Mouse (Mus musculus) hindbrain, embryonic 14.5 days (tissue): ENCODE measurements at regions not wholly inside any gene's neighbourhood (a gene's known extent, or its start where the extent isn't known, plus 50 kb on each side); places are given as distances from the start of the nearest gene placed in this dataset.

Experiments used
- ATAC-seq: fragments of 200-750 bp; cut with Nextera tagmentation; 2 replicates; pipeline ENCODE4 v1.8.0; 2017; ENCODE audit warnings: moderate number of reproducible peaks, mild to moderate bottlenecking, moderate TSS enrichment, moderate library complexity; ENCODE audit not compliant: low FRiP score
- DNase-seq: peaks from one replicate; pipeline ENCODE4 v3.0.0-alpha.2; 2015; ENCODE audit warnings: low spot score
- H3K27ac ChIP-seq: fragments of 300-500 bp; sonication (generic); 2 replicates; pipeline ENCODE4 v1.5.1; 2014; ENCODE audit warnings: mild to moderate bottlenecking, moderate library complexity
- H3K27me3 ChIP-seq: fragments of 300-500 bp; sonication (generic); 2 replicates; pipeline ENCODE4 v1.6.1; 2014; ENCODE audit warnings: mild to moderate bottlenecking, low read length, mixed read lengths; ENCODE audit not compliant: control insufficient read depth, insufficient read depth
- H3K36me3 ChIP-seq: fragments of 300-500 bp; sonication (generic); replicated peaks from 2 replicates; pipeline ENCODE4 v1.6.1; 2014; ENCODE audit not compliant: control insufficient read depth, insufficient read depth
- H3K4me1 ChIP-seq: fragments of 300-500 bp; sonication (generic); replicated peaks from 2 replicates; pipeline ENCODE4 v1.6.1; 2014; ENCODE audit warnings: antibody characterized with exemption, low read length, mixed read lengths; ENCODE audit not compliant: control insufficient read depth, insufficient read depth
- H3K4me2 ChIP-seq: fragments of 300-500 bp; sonication (generic); replicated peaks from 2 replicates; pipeline ENCODE4 v1.6.1; 2014; ENCODE audit warnings: mild to moderate bottlenecking, moderate library complexity
- H3K4me3 ChIP-seq: fragments of 300-500 bp; sonication (generic); replicated peaks from 2 replicates; pipeline ENCODE4 v1.5.1; 2014; ENCODE audit warnings: mild to moderate bottlenecking, low read length
- H3K9ac ChIP-seq: fragments of 300-500 bp; sonication (generic); 2 replicates; pipeline ENCODE4 v1.6.1; 2014
- H3K9me3 ChIP-seq: fragments of 300-500 bp; sonication (generic); 2 replicates; pipeline ENCODE4 v1.6.1; 2016; ENCODE audit warnings: low read length; ENCODE audit not compliant: control insufficient read depth
- WGBS: fragments of 180-500 bp; shearing (Covaris S2); extraction: QIAGEN DNeasy Blood & Tissue Kit; methylation state at CpG from one replicate; pipeline ENCODE4 v1.1.7; 2014; 5-methylcytosine and 5-hydroxymethylcytosine counted together

DNA sequence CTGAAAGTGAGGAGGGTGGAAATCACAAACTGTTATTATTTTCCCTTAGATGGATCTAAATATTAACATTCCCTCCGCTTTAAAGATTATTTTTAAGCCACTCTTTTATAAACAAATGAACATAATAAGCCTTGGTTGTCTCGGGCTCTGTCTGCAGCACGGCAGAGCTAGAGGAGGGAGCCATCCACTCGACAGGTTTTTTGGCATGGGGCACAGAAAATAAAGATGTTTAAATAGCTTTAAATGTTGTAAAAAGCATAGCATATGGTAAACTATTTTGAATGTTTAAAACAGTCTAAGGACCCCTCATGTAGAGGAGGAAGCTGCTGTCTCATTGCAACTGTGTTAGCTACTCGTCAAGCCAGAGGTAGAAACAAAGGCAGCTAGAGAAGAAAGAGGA, 338.4 kb downstream of the Kcnrg start:
- H3K4me3 ChIP-seq = no peak overlapping the region
- H3K4me1 ChIP-seq = peaks cover 22% of the 10 kb centered on the region; the same call in 1 of the 2 replicates
- no peaks in the 10 kb centered on the region for H3K36me3 ChIP-seq
- 29% methylated on average over 5 of the region's 5 CpGs for WGBS
- ATAC-seq = no peak
- no peak overlapping the region for H3K4me2 ChIP-seq
- no peak for DNase-seq
- H3K9ac ChIP-seq = no peak overlapping the region
- no peak overlapping the region for H3K27ac ChIP-seq
- no peaks in the 10 kb centered on the region for H3K27me3 ChIP-seq
- H3K9me3 ChIP-seq = no peaks in the 10 kb centered on the region

DNA sequence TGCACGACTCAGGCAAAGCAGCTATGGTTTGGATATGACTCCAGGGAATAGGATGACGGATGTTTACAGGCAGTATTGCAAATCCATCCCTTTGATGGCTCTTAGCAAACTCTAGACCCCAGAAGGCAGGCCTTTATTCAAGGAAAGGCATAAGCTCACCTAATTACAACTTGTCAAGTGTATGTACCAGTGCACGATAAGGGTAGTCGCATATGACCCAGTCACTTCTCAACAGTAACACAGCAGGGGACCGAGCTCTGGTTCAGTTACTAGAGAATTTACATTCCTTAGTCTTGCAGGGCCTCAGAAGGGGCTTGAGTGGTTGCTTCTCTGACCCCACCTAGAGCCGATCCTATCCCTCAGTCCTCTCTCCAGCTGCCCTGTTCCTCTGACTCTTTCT, 342.2 kb downstream of the Kcnrg start:
- no peaks in the 10 kb centered on the region for H3K36me3 ChIP-seq
- no peak overlapping the region; the same call in 1 of the 2 replicates for H3K27ac ChIP-seq
- no peak overlapping the region for H3K9ac ChIP-seq
- H3K4me1 ChIP-seq = peaks cover 22% of the 10 kb centered on the region; the same call in 1 of the 2 replicates
- H3K4me3 ChIP-seq = no peak overlapping the region
- no peak for DNase-seq
- no peaks in the 10 kb centered on the region for H3K9me3 ChIP-seq
- no peak for ATAC-seq
- 45% methylated on average over 6 of the region's 6 CpGs for WGBS
- no peak overlapping the region for H3K4me2 ChIP-seq
- no peaks in the 10 kb centered on the region for H3K27me3 ChIP-seq

DNA sequence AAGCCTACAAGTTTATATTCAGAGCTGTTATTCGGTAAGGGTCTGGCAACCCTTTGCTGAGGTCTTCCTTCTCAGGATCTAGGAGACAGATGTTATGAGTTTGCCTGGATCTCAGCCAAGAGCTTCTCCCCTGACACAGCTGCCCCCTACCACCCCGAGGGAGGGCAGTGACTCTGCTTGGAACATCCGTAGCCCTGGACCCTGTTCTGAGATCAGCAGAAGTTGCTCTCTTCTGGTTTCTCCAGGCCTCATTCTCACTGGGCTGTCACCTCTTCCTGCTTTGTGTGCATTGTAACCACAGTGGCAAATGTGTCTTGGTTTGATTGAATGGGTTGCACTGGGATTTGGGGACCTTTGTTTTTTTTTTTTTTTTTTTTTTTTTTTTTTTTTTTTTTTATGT, 342.4 kb upstream of the Rnaseh2b start:
- 52% methylated on average over 3 of the region's 3 CpGs for WGBS
- ATAC-seq = no peak

DNA sequence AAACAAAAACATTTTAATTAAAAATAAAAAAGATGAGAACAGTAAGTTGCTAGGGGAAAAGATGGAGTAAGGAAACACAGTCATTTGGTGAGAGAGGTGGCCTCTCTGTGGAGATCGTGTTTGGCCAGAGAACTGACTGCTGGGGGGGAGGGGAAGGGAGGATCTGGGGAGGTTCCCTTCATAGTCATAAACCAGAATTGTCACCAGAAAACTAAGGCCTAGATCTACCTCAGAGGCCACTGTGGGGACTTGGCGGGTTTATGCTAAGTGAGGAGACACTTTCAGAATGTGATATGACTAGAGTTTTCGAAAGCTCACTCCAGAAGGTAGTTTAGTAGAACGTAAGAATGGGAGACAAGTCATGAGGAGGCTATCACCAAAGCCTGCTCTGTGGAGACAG, 339.4 kb upstream of the Rnaseh2b start:
- WGBS = 92% methylated on average over 4 of the region's 4 CpGs
- Histone ChIP-seq H3K27ac (no peak overlapping the region), H3K27me3 (no peaks in the 10 kb centered on the region), H3K4me1 (peaks cover 17% of the 10 kb centered on the region; the same call in 1 of the 2 replicates), H3K9me3 (no peaks in the 10 kb centered on the region), H3K4me2 (no peak overlapping the region), H3K36me3 (no peaks in the 10 kb centered on the region), H3K9ac (no peak overlapping the region), H3K4me3 (no peak overlapping the region)
- DNase-seq (no peak), ATAC-seq (no peak)

More for the DNA sequence above, 342.4 kb upstream of the Rnaseh2b start:
- Histone ChIP-seq H3K27ac (no peak overlapping the region), H3K27me3 (no peaks in the 10 kb centered on the region), H3K4me3 (no peak overlapping the region), H3K9me3 (no peaks in the 10 kb centered on the region), H3K4me2 (no peak overlapping the region), H3K4me1 (peaks cover 22% of the 10 kb centered on the region; the same call in 1 of the 2 replicates), H3K9ac (no peak overlapping the region), H3K36me3 (no peaks in the 10 kb centered on the region)
- DNase-seq = no peak

DNA sequence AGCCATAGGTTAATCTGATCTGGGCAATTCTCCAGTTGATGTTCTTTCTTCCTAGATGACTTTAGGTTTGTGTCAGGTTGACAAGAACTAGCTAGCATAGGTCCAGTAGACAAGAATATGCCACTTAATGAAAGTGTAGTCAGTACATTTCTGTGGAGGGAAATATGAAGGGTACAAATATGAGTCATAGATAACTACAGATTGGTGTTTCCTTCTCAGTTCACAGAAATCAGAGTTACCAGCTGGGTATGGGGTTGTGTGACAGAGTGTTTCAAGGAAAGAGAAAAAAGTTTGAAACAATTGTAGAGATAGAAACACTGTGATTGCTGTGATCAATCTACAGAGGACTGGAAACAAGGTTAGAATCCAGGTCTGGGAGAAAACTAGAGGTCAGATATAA, 337.0 kb upstream of the Rnaseh2b start:
- Histone ChIP-seq H3K4me3 (no peak overlapping the region), H3K4me1 (no peaks in the 10 kb centered on the region), H3K36me3 (no peaks in the 10 kb centered on the region), H3K9ac (no peak overlapping the region), H3K9me3 (no peaks in the 10 kb centered on the region), H3K4me2 (no peak overlapping the region), H3K27me3 (no peaks in the 10 kb centered on the region), H3K27ac (no peak overlapping the region)
- DNase-seq (no peak), ATAC-seq (no peak)

DNA sequence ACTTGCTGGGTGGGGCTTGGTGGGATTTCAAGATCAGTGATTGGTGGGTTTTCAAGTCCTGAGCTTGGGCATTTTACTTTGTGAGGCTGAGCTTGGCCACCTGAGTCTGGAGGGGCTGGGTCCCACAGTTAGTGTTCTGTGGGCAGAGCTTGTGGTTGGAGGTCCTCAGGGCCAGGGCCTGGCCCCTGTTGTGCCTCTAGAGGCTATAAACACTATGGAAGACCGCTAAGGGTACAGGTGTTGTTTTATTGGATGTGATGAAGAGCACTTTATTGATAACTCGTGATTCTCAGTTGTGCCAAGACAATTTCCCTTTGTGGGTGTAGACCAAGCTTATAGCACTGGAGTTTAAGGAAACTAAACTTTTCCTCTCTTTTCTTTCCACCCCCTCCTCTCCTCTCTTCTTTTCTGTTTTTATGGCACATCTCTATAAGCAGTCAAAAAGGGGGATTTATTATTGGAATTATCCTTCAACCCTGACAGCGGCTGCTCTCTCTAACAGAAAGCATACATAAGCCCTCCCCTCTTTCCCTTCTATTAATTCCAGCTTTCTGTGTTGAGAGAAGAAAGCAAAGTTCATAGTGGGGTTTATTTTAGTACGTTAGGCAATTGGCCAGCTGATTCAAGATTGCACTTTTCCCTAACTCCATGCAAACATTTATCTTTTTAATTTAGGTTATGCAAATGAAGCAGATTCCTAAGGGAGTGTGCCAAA, 332.0 kb upstream of the Rnaseh2b start:
- Histone ChIP-seq H3K4me2 (no peak overlapping the region), H3K36me3 (no peaks in the 10 kb centered on the region), H3K4me3 (no peak overlapping the region), H3K9me3 (no peaks in the 10 kb centered on the region), H3K27me3 (no peaks in the 10 kb centered on the region), H3K9ac (no peak overlapping the region), H3K4me1 (no peaks in the 10 kb centered on the region), H3K27ac (no peak overlapping the region)
- WGBS = 78% methylated on average over 4 of the region's 4 CpGs
- DNase-seq (no peak), ATAC-seq (no peak)

DNA sequence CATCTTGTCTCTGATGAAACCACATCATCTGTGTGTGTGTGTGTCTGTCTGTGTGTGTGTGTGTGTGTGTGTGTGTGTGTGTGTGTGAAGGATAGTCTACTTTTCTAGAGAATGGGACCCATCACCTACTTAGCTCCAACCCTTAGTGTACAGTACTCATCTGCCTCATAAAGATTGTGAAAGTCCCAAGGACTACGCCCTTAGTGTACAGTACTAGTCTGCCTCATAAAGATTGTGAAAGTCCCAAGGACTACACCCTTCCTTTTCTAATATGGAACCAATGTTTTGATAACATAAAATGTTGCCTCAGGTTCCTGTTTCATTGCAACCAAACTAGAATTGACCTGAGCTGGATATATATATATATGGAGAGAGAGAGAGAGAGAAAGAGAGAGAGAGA, 323.9 kb upstream of the Rnaseh2b start:
- WGBS = 100% methylated on average over 1 of the region's 1 CpGs
- ATAC-seq = no peak
- H3K27ac ChIP-seq = no peak overlapping the region
- no peaks in the 10 kb centered on the region for H3K9me3 ChIP-seq
- no peak for DNase-seq
- no peak overlapping the region for H3K9ac ChIP-seq
- H3K36me3 ChIP-seq = no peaks in the 10 kb centered on the region
- H3K4me2 ChIP-seq = no peak overlapping the region
- H3K4me1 ChIP-seq = no peaks in the 10 kb centered on the region
- no peak overlapping the region for H3K4me3 ChIP-seq
- H3K27me3 ChIP-seq = no peaks in the 10 kb centered on the region

DNA sequence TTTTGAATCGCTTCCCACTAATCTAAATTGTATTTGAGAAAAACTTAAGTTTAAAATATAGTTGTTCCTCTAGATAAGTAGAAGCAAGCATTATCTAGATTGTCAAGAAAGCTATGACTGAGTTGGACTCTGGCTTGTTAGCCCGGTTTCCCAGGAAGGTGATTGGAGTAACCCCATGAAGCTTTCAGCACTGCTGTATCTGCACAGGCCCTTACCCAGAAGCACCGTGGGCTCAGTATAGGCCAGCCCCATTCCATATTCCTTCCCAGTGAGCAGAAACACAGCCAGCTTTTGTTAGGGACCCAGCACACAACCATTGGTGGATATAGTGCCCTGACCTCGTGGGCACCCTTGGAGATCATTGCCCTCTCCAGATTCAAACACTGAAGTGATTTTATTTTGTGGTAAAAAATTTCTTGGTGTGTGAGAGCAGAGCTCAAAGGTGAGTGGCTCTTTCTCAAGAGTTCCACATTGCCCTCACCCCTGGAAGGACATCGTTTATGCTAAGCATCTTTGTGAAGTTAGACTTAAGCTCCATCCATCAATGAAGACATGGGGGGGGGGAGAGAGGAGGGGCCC, 323.3 kb upstream of the Rnaseh2b start:
- H3K4me1 ChIP-seq = no peaks in the 10 kb centered on the region
- 85% methylated on average over 5 of the region's 5 CpGs for WGBS
- DNase-seq (no peak), ATAC-seq (no peak)
- no peak overlapping the region for H3K27ac ChIP-seq
- H3K9me3 ChIP-seq = no peaks in the 10 kb centered on the region
- no peak overlapping the region for H3K9ac ChIP-seq
- H3K27me3 ChIP-seq = no peaks in the 10 kb centered on the region
- H3K4me2 ChIP-seq = no peak overlapping the region
- no peak overlapping the region for H3K4me3 ChIP-seq
- no peaks in the 10 kb centered on the region for H3K36me3 ChIP-seq

DNA sequence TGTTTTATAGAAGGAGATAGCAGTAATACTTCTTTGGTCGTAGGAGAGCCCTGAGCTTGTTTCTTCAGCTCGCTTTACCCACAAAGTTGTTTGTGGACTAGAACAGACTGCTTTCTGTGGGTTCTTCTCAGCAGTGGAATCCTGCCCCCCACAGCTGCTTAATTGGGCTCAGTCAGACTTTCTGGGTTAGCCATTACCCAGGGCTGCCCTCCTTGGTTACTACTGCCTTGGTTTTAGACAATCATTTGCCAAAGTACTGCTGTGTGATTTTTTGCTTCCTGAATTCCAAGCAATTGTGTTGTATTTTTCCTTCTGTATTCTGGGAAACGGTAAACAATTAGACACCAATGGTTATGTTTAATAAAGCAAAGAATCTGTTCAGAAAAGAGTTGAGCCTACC, 321.8 kb upstream of the Rnaseh2b start:
- Histone ChIP-seq H3K9ac (no peak overlapping the region), H3K36me3 (no peaks in the 10 kb centered on the region), H3K27ac (no peak overlapping the region), H3K27me3 (no peaks in the 10 kb centered on the region), H3K4me3 (no peak overlapping the region), H3K9me3 (no peaks in the 10 kb centered on the region), H3K4me1 (no peaks in the 10 kb centered on the region), H3K4me2 (no peak overlapping the region)
- 83% methylated on average over 3 of the region's 3 CpGs for WGBS
- ATAC-seq (no peak), DNase-seq (no peak)
